Mouse (Mus musculus) neural tube, embryonic 11.5 days (tissue): ENCODE data around the gene Fubp1. TPM values are rescaled to one million over a fixed set of nuclear protein-coding genes. Genes with fewer than 3 reads are reported as not detected.

Source experiments
- ATAC-seq: fragments of 200-750 bp; cut with Nextera tagmentation; 2 replicates; pipeline ENCODE4 v1.8.0; 2017; ENCODE audit warnings: moderate number of reproducible peaks, mild to moderate bottlenecking, moderate TSS enrichment, moderate library complexity; ENCODE audit not compliant: insufficient read depth, low FRiP score, low TSS enrichment
- DNase-seq: peaks from one replicate; pipeline ENCODE4 v3.0.0-alpha.2; 2015; ENCODE audit warnings: low spot score
- H3K27ac ChIP-seq: fragments of 300-500 bp; sonication (generic); 2 replicates; pipeline ENCODE4 v1.5.1; 2014; ENCODE audit warnings: low read depth, mild to moderate bottlenecking, low read length
- H3K27me3 ChIP-seq: fragments of 300-500 bp; sonication (generic); 2 replicates; pipeline ENCODE4 v1.6.1; 2014; ENCODE audit warnings: mild to moderate bottlenecking, low read length, mixed read lengths; ENCODE audit not compliant: control insufficient read depth, insufficient read depth
- H3K36me3 ChIP-seq: fragments of 300-500 bp; sonication (generic); 2 replicates; pipeline ENCODE4 v1.6.1; 2014; ENCODE audit warnings: mild to moderate bottlenecking, low read length, moderate library complexity, mixed read lengths; ENCODE audit not compliant: control insufficient read depth, insufficient read depth
- H3K4me1 ChIP-seq: fragments of 300-500 bp; sonication (generic); 2 replicates; pipeline ENCODE4 v1.6.1; 2014; ENCODE audit warnings: low read length, mixed read lengths; ENCODE audit not compliant: control insufficient read depth, insufficient read depth
- H3K4me2 ChIP-seq: fragments of 300-500 bp; sonication (generic); 2 replicates; pipeline ENCODE4 v1.6.1; 2014; ENCODE audit warnings: low read depth, mild to moderate bottlenecking, moderate library complexity
- H3K4me3 ChIP-seq: fragments of 300-500 bp; sonication (generic); 2 replicates; pipeline ENCODE4 v1.5.1; 2014; ENCODE audit warnings: low read depth, low read length
- H3K9ac ChIP-seq: fragments of 300-500 bp; sonication (generic); 2 replicates; pipeline ENCODE4 v1.6.1; 2014; ENCODE audit warnings: mild to moderate bottlenecking, low read length
- H3K9me3 ChIP-seq: fragments of 300-500 bp; sonication (generic); 2 replicates; pipeline ENCODE4 v1.6.1; 2016; ENCODE audit warnings: low read length; ENCODE audit not compliant: control insufficient read depth
- WGBS: fragments of 180-500 bp; shearing (Covaris S2); extraction: QIAGEN DNeasy Blood & Tissue Kit; methylation state at CpG from one replicate; pipeline ENCODE4 v1.1.7; 2014; 5-methylcytosine and 5-hydroxymethylcytosine counted together
- polyA plus RNA-seq: library from polyadenylated mRNA; unstranded; fragments of >200 nt; fragmentation: Nextera tagmentation; extraction: Ambion mirVana; gene quantifications from 2 replicates; pipeline ENCODE4 v1.2.1, GENCODE M21; 2014

The Fubp1 gene
- polyA plus RNA-seq, 1 experiment from 2014 or later: 403 TPM

- H3K4me1 ChIP-seq: peaks cover 9% of the 10 kb centered on the region
- no peaks in the 10 kb centered on the region for H3K36me3 ChIP-seq
- H3K4me3 ChIP-seq: peak overlapping the region; percentile 54
- DNase-seq: peak; percentile 81
- no peaks in the 10 kb centered on the region for H3K9me3 ChIP-seq
- H3K4me2 ChIP-seq: peak overlapping the region; percentile 94
- ATAC-seq: peak; percentile 74
- peak overlapping the region; percentile 39; the same call in 1 of the 2 replicates for H3K27ac ChIP-seq
- H3K9ac ChIP-seq: peak overlapping the region; percentile 69
- under 1% methylated on average over 53 of the region's 63 CpGs for WGBS
- peaks cover 8% of the 10 kb centered on the region; the same call in 1 of the 2 replicates for H3K27me3 ChIP-seq
Observed at GRCm38 (mm10) chr3:152265351-152266035, 55.3 kb downstream of the Fubp1 start.

- H3K9me3 ChIP-seq: no peaks in the 10 kb centered on the region
- DNase-seq (no peak), ATAC-seq (peak; percentile 10)
- H3K27me3 ChIP-seq: peaks cover 8% of the 10 kb centered on the region; the same call in 1 of the 2 replicates
- H3K36me3 ChIP-seq: no peaks in the 10 kb centered on the region
- peak within 1 kb of the TSS; percentile 39; the same call in 1 of the 2 replicates for H3K27ac ChIP-seq
- peak within 1 kb of the TSS; percentile 54 for H3K4me3 ChIP-seq
- WGBS: 3% methylated on average over 13 of the region's 13 CpGs
- peak within 1 kb of the TSS; percentile 69 for H3K9ac ChIP-seq
- H3K4me2 ChIP-seq: peak within 1 kb of the TSS; percentile 94
- peaks cover 9% of the 10 kb centered on the region for H3K4me1 ChIP-seq
Observed at GRCm38 (mm10) chr3:152266036-152266421, 55.8 kb downstream of the Fubp1 start, which contains the start of gene Nexn. TSS of gene Nexn (minus strand) at chr3:152266350.

GRCm38 (mm10) chr3:152268099-152268498 is 57.9 kb downstream of the Fubp1 start:
- Histone ChIP-seq H3K9ac (no peak overlapping the region), H3K4me2 (no peak overlapping the region), H3K27me3 (peaks cover 8% of the 10 kb centered on the region; the same call in 1 of the 2 replicates), H3K36me3 (no peaks in the 10 kb centered on the region), H3K27ac (no peak overlapping the region), H3K4me1 (peaks cover 9% of the 10 kb centered on the region), H3K9me3 (no peaks in the 10 kb centered on the region), H3K4me3 (no peak overlapping the region)
- 88% methylated on average over 14 of the region's 14 CpGs for WGBS
- no peak for DNase-seq
- no peak for ATAC-seq

GRCm38 (mm10) chr3:152271071-152271710 is 61.0 kb downstream of the Fubp1 start:
- no peak for ATAC-seq
- Histone ChIP-seq H3K9me3 (no peaks in the 10 kb centered on the region), H3K27ac (no peak overlapping the region), H3K36me3 (no peaks in the 10 kb centered on the region), H3K4me1 (no peaks in the 10 kb centered on the region; the same call in 1 of the 2 replicates), H3K4me2 (no peak overlapping the region), H3K27me3 (peaks cover 5% of the 10 kb centered on the region; the same call in 1 of the 2 replicates), H3K9ac (no peak overlapping the region), H3K4me3 (no peak overlapping the region)
- 93% methylated on average over 10 of the region's 10 CpGs for WGBS
- DNase-seq: no peak

GRCm38 (mm10) chr3:152271876-152272275 is 61.7 kb downstream of the Fubp1 start:
- DNase-seq (no peak), ATAC-seq (no peak)
- no peak overlapping the region for H3K27ac ChIP-seq
- WGBS: 81% methylated on average over 6 of the region's 6 CpGs
- no peaks in the 10 kb centered on the region for H3K36me3 ChIP-seq
- H3K9ac ChIP-seq: no peak overlapping the region
- H3K9me3 ChIP-seq: no peaks in the 10 kb centered on the region
- H3K4me1 ChIP-seq: no peaks in the 10 kb centered on the region
- no peaks in the 10 kb centered on the region for H3K27me3 ChIP-seq
- H3K4me2 ChIP-seq: no peak overlapping the region
- H3K4me3 ChIP-seq: no peak overlapping the region

GRCm38 (mm10) chr3:152272974-152273685 is 62.9 kb downstream of the Fubp1 start:
- Histone ChIP-seq H3K9ac (no peak overlapping the region), H3K9me3 (no peaks in the 10 kb centered on the region), H3K36me3 (no peaks in the 10 kb centered on the region), H3K4me1 (no peaks in the 10 kb centered on the region), H3K4me3 (no peak overlapping the region), H3K27ac (no peak overlapping the region), H3K27me3 (no peaks in the 10 kb centered on the region), H3K4me2 (no peak overlapping the region)
- DNase-seq (no peak), ATAC-seq (no peak)
- 82% methylated on average over 16 of the region's 20 CpGs for WGBS

- no peak for ATAC-seq
- H3K4me2 ChIP-seq: no peak overlapping the region
Observed at GRCm38 (mm10) chr3:152275008-152275407, 64.8 kb downstream of the Fubp1 start.

GRCm38 (mm10) chr3:152276935-152277334 is 66.7 kb downstream of the Fubp1 start:
- no peaks in the 10 kb centered on the region for H3K27me3 ChIP-seq
- WGBS: 96% methylated on average over 3 of the region's 3 CpGs
- no peaks in the 10 kb centered on the region for H3K4me1 ChIP-seq
- DNase-seq (no peak), ATAC-seq (no peak)
- H3K27ac ChIP-seq: no peak overlapping the region
- H3K36me3 ChIP-seq: no peaks in the 10 kb centered on the region
- no peak overlapping the region for H3K4me3 ChIP-seq
- no peak overlapping the region for H3K9ac ChIP-seq
- no peaks in the 10 kb centered on the region for H3K9me3 ChIP-seq
- H3K4me2 ChIP-seq: no peak overlapping the region

More at GRCm38 (mm10) chr3:152275008-152275407, 64.8 kb downstream of the Fubp1 start:
- no peaks in the 10 kb centered on the region for H3K27me3 ChIP-seq
- DNase-seq: no peak
- H3K9me3 ChIP-seq: no peaks in the 10 kb centered on the region
- no peak overlapping the region for H3K4me3 ChIP-seq
- no peak overlapping the region for H3K9ac ChIP-seq
- H3K27ac ChIP-seq: no peak overlapping the region
- 81% methylated on average over 8 of the region's 8 CpGs for WGBS
- no peaks in the 10 kb centered on the region for H3K36me3 ChIP-seq
- H3K4me1 ChIP-seq: no peaks in the 10 kb centered on the region
